Mouse (Mus musculus): ENCODE measurements around the gene Mogat2.

GRCm38 (mm10) chr7:99175666-99176065 is 62.8 kb downstream of the Mogat2 start:
- no peak for TF ChIP-seq CTCF (IDR thresholded peaks at IDR 0.05; ENCODE audit: insufficient read depth, low read depth, low read length)
- no peak for TF ChIP-seq POLR2A (IDR thresholded peaks at IDR 0.05; ENCODE audit: insufficient read depth, low read depth, low read length)
